Mouse (Mus musculus) neural tube, embryonic 11.5 days (tissue): Measurements from ENCODE around the gene Sh3glb2. TPM values are rescaled to one million over a fixed set of nuclear protein-coding genes. Genes with fewer than 3 reads are reported as not detected.
A peak's percentile ranks its signal among the peaks of the same experiment; 100 is the strongest.

ENCODE experiments used
- ATAC-seq: fragments of 200-750 bp; cut with Nextera tagmentation; 2 replicates; pipeline ENCODE4 v1.8.0; 2017; ENCODE audit warnings: moderate number of reproducible peaks, mild to moderate bottlenecking, moderate TSS enrichment, moderate library complexity; ENCODE audit not compliant: insufficient read depth, low FRiP score, low TSS enrichment
- DNase-seq: peaks from one replicate; pipeline ENCODE4 v3.0.0-alpha.2; 2015; ENCODE audit warnings: low spot score
- H3K27ac ChIP-seq: fragments of 300-500 bp; sonication (generic); 2 replicates; pipeline ENCODE4 v1.5.1; 2014; ENCODE audit warnings: low read depth, mild to moderate bottlenecking, low read length
- H3K27me3 ChIP-seq: fragments of 300-500 bp; sonication (generic); 2 replicates; pipeline ENCODE4 v1.6.1; 2014; ENCODE audit warnings: mild to moderate bottlenecking, low read length, mixed read lengths; ENCODE audit not compliant: control insufficient read depth, insufficient read depth
- H3K36me3 ChIP-seq: fragments of 300-500 bp; sonication (generic); 2 replicates; pipeline ENCODE4 v1.6.1; 2014; ENCODE audit warnings: mild to moderate bottlenecking, low read length, moderate library complexity, mixed read lengths; ENCODE audit not compliant: control insufficient read depth, insufficient read depth
- H3K4me1 ChIP-seq: fragments of 300-500 bp; sonication (generic); 2 replicates; pipeline ENCODE4 v1.6.1; 2014; ENCODE audit warnings: low read length, mixed read lengths; ENCODE audit not compliant: control insufficient read depth, insufficient read depth
- H3K4me2 ChIP-seq: fragments of 300-500 bp; sonication (generic); 2 replicates; pipeline ENCODE4 v1.6.1; 2014; ENCODE audit warnings: low read depth, mild to moderate bottlenecking, moderate library complexity
- H3K4me3 ChIP-seq: fragments of 300-500 bp; sonication (generic); 2 replicates; pipeline ENCODE4 v1.5.1; 2014; ENCODE audit warnings: low read depth, low read length
- H3K9ac ChIP-seq: fragments of 300-500 bp; sonication (generic); 2 replicates; pipeline ENCODE4 v1.6.1; 2014; ENCODE audit warnings: mild to moderate bottlenecking, low read length
- H3K9me3 ChIP-seq: fragments of 300-500 bp; sonication (generic); 2 replicates; pipeline ENCODE4 v1.6.1; 2016; ENCODE audit warnings: low read length; ENCODE audit not compliant: control insufficient read depth
- WGBS: fragments of 180-500 bp; shearing (Covaris S2); extraction: QIAGEN DNeasy Blood & Tissue Kit; methylation state at CpG from one replicate; pipeline ENCODE4 v1.1.7; 2014; 5-methylcytosine and 5-hydroxymethylcytosine counted together
- polyA plus RNA-seq: library from polyadenylated mRNA; unstranded; fragments of >200 nt; fragmentation: Nextera tagmentation; extraction: Ambion mirVana; gene quantifications from 2 replicates; pipeline ENCODE4 v1.2.1, GENCODE M21; 2014

Gene Sh3glb2
- 58.2 and 61.6 TPM in 2 replicates for polyA plus RNA-seq

DNA sequence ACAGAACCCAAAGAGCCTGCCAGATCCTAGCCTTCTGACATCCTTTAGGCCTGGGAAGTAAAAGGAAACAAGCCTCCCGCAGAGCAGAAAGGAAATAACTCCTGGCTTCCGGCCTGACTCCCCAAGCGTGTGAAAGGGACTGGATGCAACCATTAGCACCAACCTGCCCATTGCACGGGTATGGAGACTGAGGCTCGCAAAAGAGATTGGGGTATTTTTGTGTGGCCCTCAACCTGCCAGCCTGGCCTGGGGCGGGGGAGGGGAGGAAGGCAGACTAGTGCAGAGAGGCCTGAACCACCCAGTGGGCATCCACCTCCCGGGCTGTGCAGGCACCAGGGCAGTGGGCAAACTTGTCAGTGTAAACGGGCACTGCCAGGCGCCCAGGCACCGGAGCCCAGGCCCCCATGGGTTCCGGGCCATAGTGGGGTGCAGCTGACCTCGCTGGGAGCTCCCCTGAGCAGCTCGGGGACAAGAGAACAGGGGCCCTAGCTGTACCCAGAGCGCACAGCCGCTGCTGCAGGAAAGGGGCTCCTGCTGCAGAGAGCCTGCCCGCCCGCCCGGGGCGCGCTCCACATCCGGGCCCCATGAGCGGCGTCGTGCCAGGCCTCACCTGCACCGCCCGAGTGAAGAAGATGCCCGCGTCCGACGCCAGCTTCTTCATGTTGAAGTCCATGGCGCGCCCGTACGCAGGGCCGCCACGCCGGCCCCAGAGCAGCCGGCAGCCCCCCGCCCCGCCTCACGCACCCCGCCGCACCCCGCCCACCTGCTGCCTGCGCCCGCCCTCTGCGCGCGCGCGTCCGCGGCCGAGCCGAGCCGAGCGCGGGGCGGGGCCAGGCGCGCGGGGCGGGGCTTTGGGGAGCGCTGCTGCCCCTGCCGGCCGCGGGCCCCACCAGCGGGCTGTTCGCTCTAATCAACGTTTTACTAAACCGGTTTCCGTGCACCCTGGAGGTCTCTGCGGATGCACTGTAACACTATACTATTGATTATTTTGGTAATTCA lies at the start of gene Sh3glb2:
Gene Sh3glb2, minus strand, starts transcription at position 805 of the 999 bp plus-strand sequence.
- no peaks in the 10 kb centered on the region; the same call in none of the 2 replicates for H3K36me3 ChIP-seq
- WGBS = 2% methylated on average over 59 of the region's 73 CpGs
- DNase-seq (peak; percentile 92), ATAC-seq (peak; percentile 54)
- peak within 1 kb of the TSS; percentile 70 for H3K4me3 ChIP-seq
- H3K4me2 ChIP-seq = peak within 1 kb of the TSS; percentile 92
- H3K4me1 ChIP-seq = peaks cover 15% of the 10 kb centered on the region
- H3K27ac ChIP-seq = 0 out of 2 replicates have a peak within 1 kb of the TSS, but pooled peaks have one; percentile 14
- no peaks in the 10 kb centered on the region for H3K27me3 ChIP-seq
- H3K9ac ChIP-seq = peak within 1 kb of the TSS; percentile 76
- no peaks in the 10 kb centered on the region for H3K9me3 ChIP-seq

DNA sequence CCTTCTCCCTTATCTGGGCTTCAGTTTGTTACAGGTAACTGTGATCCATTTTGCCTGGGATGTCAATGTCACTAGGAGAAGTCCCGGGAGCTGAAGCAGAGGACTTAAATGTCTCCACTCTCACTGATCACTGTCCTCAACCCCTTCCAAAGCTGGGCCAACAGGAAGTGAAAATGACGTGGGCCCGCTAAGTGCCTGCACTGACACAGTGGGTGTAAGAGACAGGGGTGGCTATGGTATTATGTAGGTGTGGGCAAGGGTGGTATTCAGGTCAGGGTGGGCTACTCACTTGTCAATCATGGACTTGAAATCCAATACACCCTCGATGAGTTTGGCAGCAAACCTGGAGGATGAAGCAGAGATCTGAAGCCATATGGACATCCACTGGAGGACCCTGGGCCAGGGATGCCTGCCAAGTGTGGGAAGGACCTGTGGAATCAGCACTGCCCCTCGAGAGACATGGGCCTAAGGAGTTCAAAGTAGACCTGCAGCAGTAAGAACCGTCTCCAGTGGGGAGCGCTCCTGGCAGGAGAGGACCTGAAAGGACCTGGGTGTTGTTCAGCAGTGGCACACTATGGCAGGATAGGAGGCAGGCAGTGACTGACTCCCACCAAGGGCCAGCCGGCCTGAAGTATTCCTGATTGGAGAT lies 49.4 kb upstream of the Sh3glb2 start:
- Histone ChIP-seq H3K27ac (no peak overlapping the region), H3K9me3 (no peaks in the 10 kb centered on the region), H3K9ac (no peak overlapping the region), H3K27me3 (no peaks in the 10 kb centered on the region), H3K4me3 (no peak overlapping the region), H3K36me3 (peaks cover 5% of the 10 kb centered on the region), H3K4me2 (no peak overlapping the region), H3K4me1 (no peaks in the 10 kb centered on the region)
- ATAC-seq (no peak), DNase-seq (no peak)
- WGBS = 86% methylated on average over 8 of the region's 8 CpGs

DNA sequence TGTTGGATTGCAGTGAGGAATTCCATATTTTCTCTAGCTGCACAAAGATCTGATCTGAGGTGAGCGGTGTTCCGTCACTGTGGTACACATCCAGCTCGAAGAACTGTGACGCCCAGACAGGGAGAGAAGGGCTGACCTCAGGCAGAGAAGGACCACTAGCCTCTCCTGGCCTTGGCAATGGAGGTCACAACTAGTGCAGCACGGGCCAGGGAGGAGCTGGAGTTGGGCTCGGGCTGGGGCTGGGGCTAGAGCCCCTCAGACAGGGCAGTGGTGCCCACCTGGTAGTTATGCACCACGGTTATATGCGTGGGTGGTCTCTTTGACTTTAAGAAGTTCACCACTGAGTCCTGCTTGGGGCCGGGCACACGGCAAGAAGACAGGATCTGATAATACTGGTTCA lies 48.6 kb upstream of the Sh3glb2 start:
- peaks cover 5% of the 10 kb centered on the region for H3K36me3 ChIP-seq
- WGBS = 94% methylated on average over 10 of the region's 10 CpGs

GRCm38 (mm10) chr2:30407221-30407620 lies 48.1 kb upstream of the Sh3glb2 start:
- DNase-seq = no peak
- Histone ChIP-seq H3K9ac (no peak overlapping the region), H3K4me1 (no peaks in the 10 kb centered on the region), H3K27ac (no peak overlapping the region), H3K4me3 (no peak overlapping the region), H3K4me2 (no peak overlapping the region), H3K27me3 (no peaks in the 10 kb centered on the region), H3K9me3 (no peaks in the 10 kb centered on the region), H3K36me3 (peaks cover 5% of the 10 kb centered on the region)
- no peak for ATAC-seq
- WGBS = 84% methylated on average over 2 of the region's 2 CpGs

More for the DNA sequence above, 48.6 kb upstream of the Sh3glb2 start:
- no peaks in the 10 kb centered on the region for H3K27me3 ChIP-seq
- H3K4me3 ChIP-seq = no peak overlapping the region
- H3K4me1 ChIP-seq = no peaks in the 10 kb centered on the region
- H3K27ac ChIP-seq = no peak overlapping the region
- H3K9ac ChIP-seq = no peak overlapping the region
- H3K4me2 ChIP-seq = no peak overlapping the region
- ATAC-seq = no peak
- H3K9me3 ChIP-seq = no peaks in the 10 kb centered on the region
- no peak for DNase-seq

DNA sequence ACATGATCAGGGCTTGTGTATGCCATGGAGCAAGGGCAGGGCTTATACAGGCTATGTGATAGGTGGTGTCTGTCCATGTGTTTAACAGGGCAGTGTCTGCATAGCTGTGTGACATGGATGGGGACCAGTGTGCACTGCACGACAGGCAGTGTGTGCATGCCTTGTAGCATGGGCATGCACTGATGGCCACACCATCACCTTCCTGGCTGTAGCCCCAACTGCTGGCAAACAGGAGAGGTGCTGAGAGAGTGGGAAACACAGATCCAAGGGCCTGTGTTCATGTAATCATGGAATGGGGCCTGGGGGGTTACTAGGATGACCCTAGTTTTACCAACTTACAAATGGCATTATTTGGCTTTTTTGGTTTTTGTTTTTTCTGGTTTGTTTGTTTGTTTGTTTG lies 44.7 kb upstream of the Sh3glb2 start:
- Histone ChIP-seq H3K9ac (no peak overlapping the region), H3K36me3 (peaks cover 10% of the 10 kb centered on the region; the same call in 1 of the 2 replicates), H3K4me2 (no peak overlapping the region), H3K9me3 (no peaks in the 10 kb centered on the region), H3K27ac (no peak overlapping the region), H3K4me3 (no peak overlapping the region), H3K4me1 (peaks cover 16% of the 10 kb centered on the region), H3K27me3 (no peaks in the 10 kb centered on the region)
- DNase-seq (no peak), ATAC-seq (no peak)
- WGBS = 78% methylated on average over 1 of the region's 1 CpGs

- DNase-seq (no peak), ATAC-seq (no peak)
- 64% methylated on average over 2 of the region's 2 CpGs for WGBS
- no peaks in the 10 kb centered on the region for H3K9me3 ChIP-seq
- H3K36me3 ChIP-seq = peaks cover 9% of the 10 kb centered on the region; the same call in 1 of the 2 replicates
- no peak overlapping the region for H3K27ac ChIP-seq
- no peaks in the 10 kb centered on the region for H3K27me3 ChIP-seq
- peaks cover 21% of the 10 kb centered on the region for H3K4me1 ChIP-seq
- no peak overlapping the region for H3K9ac ChIP-seq
- H3K4me2 ChIP-seq = no peak overlapping the region
- H3K4me3 ChIP-seq = no peak overlapping the region
These were observed 43.7 kb upstream of the Sh3glb2 start for GRCm38 (mm10) chr2:30402843-30403242.

DNA sequence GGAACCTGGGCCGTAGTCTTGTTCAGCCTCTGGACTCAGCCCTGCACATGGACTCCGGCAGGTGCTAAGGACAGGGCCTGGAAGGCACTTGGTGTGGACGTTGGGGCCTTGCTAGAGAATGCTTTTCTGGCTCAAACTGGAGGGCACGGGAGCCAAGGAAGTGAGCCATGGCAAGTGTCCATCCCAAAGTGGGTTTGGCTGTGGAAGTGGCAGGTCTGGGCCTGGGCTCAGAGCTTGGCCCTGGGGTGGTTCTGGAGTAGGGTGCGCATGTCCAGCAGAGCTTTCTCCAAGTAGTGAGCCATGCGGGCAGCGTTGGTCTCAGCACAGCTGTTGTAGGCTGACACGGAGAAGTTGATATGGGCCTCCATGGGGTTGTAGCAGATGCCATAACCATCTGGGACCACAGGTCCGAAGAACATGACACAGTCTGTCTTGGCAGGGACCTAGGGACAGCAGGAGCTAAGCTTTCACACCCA lies 43.3 kb upstream of the Sh3glb2 start:
- Histone ChIP-seq H3K36me3 (peaks cover 8% of the 10 kb centered on the region), H3K9ac (no peak overlapping the region), H3K4me2 (no peak overlapping the region), H3K27ac (no peak overlapping the region), H3K27me3 (no peaks in the 10 kb centered on the region), H3K9me3 (no peaks in the 10 kb centered on the region), H3K4me3 (no peak overlapping the region), H3K4me1 (peaks cover 21% of the 10 kb centered on the region)
- ATAC-seq (no peak), DNase-seq (no peak)
- WGBS = 90% methylated on average over 9 of the region's 9 CpGs

- no peak overlapping the region for H3K4me3 ChIP-seq
- H3K9ac ChIP-seq = no peak overlapping the region
- no peak overlapping the region for H3K4me2 ChIP-seq
- H3K27ac ChIP-seq = no peak overlapping the region
- 85% methylated on average over 1 of the region's 1 CpGs for WGBS
- ATAC-seq (no peak), DNase-seq (no peak)
- H3K36me3 ChIP-seq = peaks cover 9% of the 10 kb centered on the region
- H3K4me1 ChIP-seq = peaks cover 21% of the 10 kb centered on the region
- H3K9me3 ChIP-seq = no peaks in the 10 kb centered on the region
- no peaks in the 10 kb centered on the region for H3K27me3 ChIP-seq
These were observed 42.4 kb upstream of the Sh3glb2 start for GRCm38 (mm10) chr2:30401581-30401980.
